Mouse (Mus musculus) stomach, postnatal 0 days (tissue): Measurements from ENCODE around the gene Ccr1l1.

Experiments used
- CTCF ChIP-seq: IDR thresholded peaks from 2 replicates; pipeline ENCODE4 v1.5.1; 2016; ENCODE audit warnings: antibody characterized with exemption, low read depth, mild to moderate bottlenecking, moderate library complexity
- EP300 ChIP-seq: optimal IDR thresholded peaks from 2 replicates; pipeline ENCODE3; 2016; ENCODE audit warnings: antibody characterized with exemption

- TF ChIP-seq CTCF, result no peak
- no peak for TF ChIP-seq EP300
These were observed 36.2 kb downstream of the Ccr1l1 start for GRCm38 (mm10) chr9:123942025-123942424.
